Mouse (Mus musculus): ENCODE results near the gene Col12a1.

Gene Col12a1

GRCm38 (mm10) chr9:79718481-79719370 is at the start of gene Col12a1:
Gene Col12a1, minus strand, starts transcription at chr9:79718831.
- peak; percentile 7 for DNase-seq

- no peak for DNase-seq
These were observed 48.4 kb upstream of the Col12a1 start for GRCm38 (mm10) chr9:79766991-79767545.

DNA sequence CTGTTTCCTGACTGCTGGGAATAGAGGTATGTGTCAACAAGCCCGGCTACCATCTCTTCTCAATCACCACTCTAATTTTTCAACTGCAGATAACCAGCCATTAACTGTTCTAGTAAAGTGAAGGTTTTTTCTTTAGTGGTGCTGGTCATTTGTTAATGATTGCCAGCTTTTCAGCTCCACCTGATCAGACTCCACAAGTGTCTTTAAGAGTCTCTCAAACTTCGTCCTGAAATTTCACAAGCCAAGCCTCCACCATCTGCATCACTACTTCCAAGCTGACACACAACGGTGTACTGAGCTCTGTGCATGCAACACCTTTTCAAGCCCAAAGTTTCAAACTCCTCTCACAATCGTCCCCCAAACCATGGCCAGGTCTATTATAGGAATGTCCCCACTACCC is 46.7 kb upstream of the Col12a1 start:
- no peak for DNase-seq

GRCm38 (mm10) chr9:79762519-79762918 is 43.9 kb upstream of the Col12a1 start:
- no peak for DNase-seq

DNA sequence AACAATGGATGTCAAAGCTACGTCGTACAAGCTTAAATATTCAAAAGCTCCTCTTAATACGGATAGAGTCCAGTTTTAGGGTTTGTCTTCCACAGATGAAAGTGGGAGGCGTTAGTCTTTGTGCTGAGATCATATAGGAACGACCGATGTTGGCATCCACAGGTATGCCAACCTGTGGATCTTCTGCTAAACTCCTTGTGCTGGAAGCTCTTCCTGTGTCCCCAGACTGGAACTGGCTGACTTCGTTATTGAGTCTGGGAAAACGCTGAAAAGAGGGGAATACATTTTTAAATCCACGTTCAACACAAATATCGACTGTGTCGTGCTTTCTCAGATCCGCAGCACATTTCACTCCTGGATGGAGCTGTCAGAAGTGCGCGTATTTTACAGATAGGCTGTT is 41.4 kb upstream of the Col12a1 start:
- peak; percentile 9 for DNase-seq

- peak; percentile 96 for DNase-seq
These were observed 40.9 kb upstream of the Col12a1 start, which contains the start of gene Cox7a2 for GRCm38 (mm10) chr9:79759385-79760005. Gene Cox7a2, minus strand, starts transcription at chr9:79759878.

- DNase-seq = no peak
These were observed 36.7 kb upstream of the Col12a1 start for GRCm38 (mm10) chr9:79755311-79755710.

- DNase-seq = no peak
These were observed 33.2 kb upstream of the Col12a1 start for GRCm38 (mm10) chr9:79751846-79752245.

DNA sequence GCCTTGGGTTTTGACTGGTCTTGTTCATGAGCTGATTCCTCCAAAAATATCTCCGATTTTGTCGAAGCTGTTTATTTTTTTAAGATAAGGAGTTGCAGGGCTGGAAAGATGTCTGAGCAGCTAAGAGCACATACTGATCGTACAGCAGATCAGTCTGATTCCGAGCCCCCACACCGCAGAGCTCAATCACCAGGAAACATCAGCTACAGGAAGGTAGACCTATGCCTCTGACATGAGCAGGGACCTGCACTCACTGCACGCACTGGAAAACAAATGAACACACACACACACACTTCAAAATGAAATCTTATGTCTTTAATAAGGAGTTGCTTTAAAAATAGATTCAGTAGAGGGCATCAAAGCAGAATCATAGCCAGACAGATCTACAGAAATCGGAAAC is 32.1 kb upstream of the Col12a1 start:
- no peak for DNase-seq

GRCm38 (mm10) chr9:79745036-79745435 is 26.4 kb upstream of the Col12a1 start:
- DNase-seq = no peak

DNA sequence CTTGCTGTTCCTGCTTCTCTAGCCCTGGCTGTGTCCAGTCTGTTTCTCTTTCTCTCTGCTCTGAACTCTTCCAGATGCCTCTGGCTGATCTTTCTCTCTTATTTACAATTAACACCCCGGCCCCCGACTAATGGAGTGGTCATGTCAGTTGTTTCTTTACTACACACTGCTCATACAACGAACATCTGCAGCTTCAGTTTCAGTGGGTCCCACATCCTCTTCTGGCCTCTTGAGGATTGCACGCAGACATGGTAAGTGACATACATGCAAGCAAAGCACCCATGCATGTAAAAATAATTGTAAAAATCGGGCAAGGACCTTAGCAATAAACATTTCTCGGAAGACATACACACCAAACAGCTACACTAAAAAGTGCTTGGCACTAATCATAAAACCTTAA is 17.0 kb upstream of the Col12a1 start:
- DNase-seq = no peak

- no peak for DNase-seq
These were observed 11.7 kb upstream of the Col12a1 start for GRCm38 (mm10) chr9:79730301-79730700.

GRCm38 (mm10) chr9:79723090-79723489 is 4.5 kb upstream of the Col12a1 start:
- no peak for DNase-seq

- DNase-seq = peak; percentile 14
These were observed 2.4 kb upstream of the Col12a1 start for GRCm38 (mm10) chr9:79721056-79721455.

DNA sequence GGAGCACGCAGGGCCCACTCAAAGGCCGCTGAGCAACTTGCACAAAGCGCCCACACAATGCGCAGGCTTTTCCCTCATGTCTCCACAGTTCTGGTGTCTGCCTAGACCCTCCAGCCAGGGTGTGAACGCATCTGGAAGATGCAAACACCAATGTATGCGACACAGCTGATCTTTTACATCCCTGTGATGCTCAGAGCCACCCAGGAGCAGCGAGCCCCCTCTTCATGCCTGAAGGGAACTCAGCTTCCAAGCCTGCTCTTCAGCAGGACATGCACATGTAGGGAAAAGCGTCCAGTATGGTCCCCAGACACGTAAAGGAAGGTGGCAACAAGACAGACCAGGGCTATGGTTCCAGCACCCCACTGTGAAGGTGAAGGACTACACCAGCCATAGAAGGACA is 1.5 kb upstream of the Col12a1 start:
- DNase-seq = no peak

GRCm38 (mm10) chr9:79719451-79719850 is 820 bp upstream of the Col12a1 start:
- DNase-seq = no peak

GRCm38 (mm10) chr9:79717836-79718475 is 675 bp downstream of the Col12a1 start:
- DNase-seq = no peak

GRCm38 (mm10) chr9:79716909-79717835 is 1.5 kb downstream of the Col12a1 start:
- peak; percentile 48 for DNase-seq

DNA sequence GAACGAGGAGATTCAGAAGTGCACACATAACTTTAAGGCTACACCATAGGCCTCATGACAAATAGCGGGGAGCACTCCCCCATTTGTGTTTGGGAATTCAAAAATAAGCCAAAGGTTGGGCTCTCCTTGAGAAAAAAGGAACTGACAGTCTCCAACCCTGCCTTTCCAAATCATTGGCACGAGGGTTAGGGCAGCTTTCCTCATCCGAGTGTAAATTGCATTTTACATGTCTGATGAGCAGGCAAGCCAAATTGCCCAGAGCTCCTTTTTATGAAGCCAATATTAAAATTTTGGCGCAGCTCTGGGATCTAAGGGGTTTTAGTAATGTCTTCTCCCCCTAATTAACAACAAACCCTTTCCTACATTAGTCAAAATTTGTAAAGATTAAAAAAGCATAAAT is 2.1 kb downstream of the Col12a1 start:
- no peak for DNase-seq

GRCm38 (mm10) chr9:79714471-79715045 is 4.1 kb downstream of the Col12a1 start:
- DNase-seq = no peak

DNA sequence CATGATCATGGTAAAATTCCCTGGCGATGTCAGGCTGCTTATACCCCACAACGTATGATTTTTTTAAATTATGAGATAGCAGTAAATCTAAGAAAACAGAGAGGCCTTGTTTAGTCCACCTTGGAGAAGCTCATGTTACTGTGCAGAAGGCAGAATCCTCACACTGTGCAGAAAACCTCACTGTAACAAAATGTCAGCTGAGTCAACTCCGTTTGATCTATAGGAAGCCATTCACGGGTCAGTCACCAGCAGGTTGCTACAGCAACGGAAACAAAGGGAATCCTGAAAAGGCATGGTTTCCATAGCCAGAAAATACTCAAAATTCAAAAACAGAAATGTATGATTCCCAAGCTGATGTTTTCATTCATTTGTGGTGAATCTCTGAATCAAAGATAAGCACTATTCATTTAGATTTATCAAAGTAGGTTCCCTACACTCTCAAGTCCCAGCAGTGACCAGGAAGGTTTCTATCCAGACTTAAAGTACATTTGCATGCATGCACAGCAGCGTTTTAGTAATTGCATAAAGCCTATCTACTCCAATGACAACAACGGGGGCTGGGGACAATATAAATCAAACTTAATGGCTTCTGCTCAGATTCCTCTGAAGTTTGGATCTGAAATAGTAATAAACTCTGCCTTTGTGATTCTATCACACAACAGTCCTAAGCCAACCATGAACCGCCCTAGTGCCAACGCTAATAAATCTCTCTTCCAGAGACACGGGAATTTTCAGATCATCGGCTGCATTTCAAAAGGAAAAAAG is 28.7 kb downstream of the Col12a1 start:
- DNase-seq = no peak

Data from thymus, postnatal 14 days (tissue).